Mouse (Mus musculus) C2C12 (cell line): ENCODE data around the gene Cdca3.

Experiments
- CEBPB ChIP-seq: IDR thresholded peaks from one replicate; pipeline ENCODE4 v1.6.1; 2011; ENCODE audit warnings: low read depth, mild to moderate bottlenecking, control low read depth, moderate library complexity
- CTCF ChIP-seq: IDR thresholded peaks from one replicate; pipeline ENCODE4 v1.5.1; 2011; ENCODE audit not compliant: control insufficient read depth, insufficient read depth, insufficient read length
- MYOD1 ChIP-seq: IDR thresholded peaks from one replicate; pipeline ENCODE4 v1.6.1; 2011; ENCODE audit warnings: low read depth; ENCODE audit not compliant: control insufficient read depth, insufficient read length
- USF1 ChIP-seq: IDR thresholded peaks from one replicate; pipeline ENCODE4 v1.6.1; 2011; ENCODE audit warnings: low read depth, mild to moderate bottlenecking, control low read depth, moderate library complexity

DNA sequence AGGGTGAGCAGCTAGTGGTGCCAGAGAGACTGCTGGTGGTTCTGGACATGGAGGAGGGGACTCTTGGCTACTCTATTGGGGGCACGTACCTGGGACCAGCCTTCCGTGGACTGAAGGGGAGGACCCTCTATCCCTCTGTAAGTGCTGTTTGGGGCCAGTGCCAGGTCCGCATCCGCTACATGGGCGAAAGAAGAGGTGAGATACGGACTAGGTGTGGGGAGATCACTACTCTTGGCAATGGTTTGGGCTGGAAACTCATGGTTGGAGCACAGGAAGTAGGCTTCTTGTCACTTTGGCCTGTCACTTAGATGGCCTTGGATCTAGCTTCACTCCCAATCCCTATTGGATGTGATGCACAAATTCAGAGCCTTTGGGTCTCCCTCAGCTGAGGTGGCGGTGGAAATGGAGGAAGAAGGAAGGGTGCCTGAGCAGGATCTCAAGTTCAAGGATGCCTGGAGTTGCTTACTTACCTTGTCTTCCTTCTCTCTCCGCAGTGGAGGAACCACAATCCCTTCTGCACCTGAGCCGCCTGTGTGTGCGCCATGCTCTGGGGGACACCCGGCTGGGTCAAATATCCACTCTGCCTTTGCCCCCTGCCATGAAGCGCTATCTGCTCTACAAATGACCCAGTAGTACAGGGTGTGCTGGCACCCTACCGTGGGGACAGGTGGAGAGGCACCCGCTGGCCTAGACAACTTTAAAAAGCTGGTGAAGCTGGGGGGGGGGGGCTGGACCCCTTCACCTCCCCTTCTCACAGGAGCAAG is 19.4 kb upstream of the Cdca3 start:
- no peak for TF ChIP-seq CTCF
- no peak for TF ChIP-seq MYOD1
- no peak for TF ChIP-seq USF1
- TF ChIP-seq CEBPB = no peak
